Mouse (Mus musculus) midbrain, postnatal 0 days (tissue): ENCODE measurements around the gene Dip2c. TPM values are rescaled to one million over a fixed set of nuclear protein-coding genes. Genes with fewer than 3 reads are reported as not detected.

Source experiments
- ATAC-seq: fragments of 200-750 bp; cut with Nextera tagmentation; 2 replicates; pipeline ENCODE4 v1.8.0; 2017; ENCODE audit warnings: moderate number of reproducible peaks, mild to moderate bottlenecking, moderate TSS enrichment, moderate library complexity; ENCODE audit not compliant: low FRiP score
- DNase-seq: peaks from one replicate; pipeline ENCODE4 v3.0.0-alpha.2; 2015; ENCODE audit warnings: low spot score
- H3K27ac ChIP-seq: fragments of 300-500 bp; sonication (generic); 2 replicates; pipeline ENCODE4 v1.5.1; 2014; ENCODE audit warnings: low read depth, mild to moderate bottlenecking, low read length, mixed read lengths
- H3K27me3 ChIP-seq: fragments of 300-500 bp; sonication (generic); 2 replicates; pipeline ENCODE4 v1.6.1; 2014; ENCODE audit warnings: low read length, control low read depth, mixed read lengths; ENCODE audit not compliant: insufficient read depth
- H3K36me3 ChIP-seq: fragments of 300-500 bp; sonication (generic); 2 replicates; pipeline ENCODE4 v1.6.1; 2014; ENCODE audit warnings: low read length, control low read depth, mixed read lengths; ENCODE audit not compliant: insufficient read depth
- H3K4me1 ChIP-seq: fragments of 300-500 bp; sonication (generic); 2 replicates; pipeline ENCODE4 v1.6.1; 2014; ENCODE audit warnings: mild to moderate bottlenecking, control low read depth, antibody characterized with exemption, low read length, mixed read lengths; ENCODE audit not compliant: insufficient read depth
- H3K4me2 ChIP-seq: fragments of 300-500 bp; sonication (generic); 2 replicates; pipeline ENCODE4 v1.6.1; 2014; ENCODE audit warnings: low read depth, mild to moderate bottlenecking, low read length, mixed read lengths; ENCODE audit not compliant: poor library complexity, severe bottlenecking
- H3K4me3 ChIP-seq: fragments of 300-500 bp; sonication (generic); 2 replicates; pipeline ENCODE4 v1.5.1; 2014; ENCODE audit warnings: low read depth, mild to moderate bottlenecking, low read length, moderate library complexity
- H3K9ac ChIP-seq: fragments of 300-500 bp; sonication (generic); replicated peaks from 2 replicates; pipeline ENCODE4 v1.6.1; 2014; ENCODE audit warnings: mild to moderate bottlenecking, low read length, moderate library complexity, mixed read lengths; ENCODE audit not compliant: poor library complexity, severe bottlenecking
- H3K9me3 ChIP-seq: fragments of 300-500 bp; sonication (generic); 2 replicates; pipeline ENCODE4 v1.6.1; 2016; ENCODE audit warnings: low read length, control low read depth
- CTCF ChIP-seq: IDR thresholded peaks from 2 replicates; pipeline ENCODE4 v1.5.1; 2016; ENCODE audit warnings: antibody characterized with exemption, mild to moderate bottlenecking
- WGBS: fragments of 180-500 bp; shearing (Covaris S2); extraction: QIAGEN DNeasy Blood & Tissue Kit; methylation state at CpG from one replicate; pipeline ENCODE4 v1.1.7; 2014; 5-methylcytosine and 5-hydroxymethylcytosine counted together
- polyA plus RNA-seq: library from polyadenylated mRNA; unstranded; fragments of >200 nt; fragmentation: Nextera tagmentation; extraction: Ambion mirVana; gene quantifications from 2 replicates; pipeline ENCODE4 v1.2.1, GENCODE M21; 2015
- total RNA-seq: library from RNA; depleted of rRNA; stranded (reverse); fragments of >200 nt; gene quantifications from 2 replicates; pipeline ENCODE4 v1.2.3, GENCODE M21; 2014; rRNA removed

Gene Dip2c
- total and polyA plus RNA-seq, 2 experiments from 2014 or later: 9.7 to 74.4 TPM

GRCm38 (mm10) chr13:9713462-9714134, 437.3 kb downstream of the Dip2c start:
- H3K9ac ChIP-seq: no peak overlapping the region
- no peak for ATAC-seq
- H3K4me2 ChIP-seq: no peak overlapping the region
- H3K27me3 ChIP-seq: no peaks in the 10 kb centered on the region
- no peak for TF ChIP-seq CTCF
- 0 out of 2 replicates have a peak, but pooled peaks cover under 1% of the 10 kb centered on the region for H3K36me3 ChIP-seq
- 73% methylated on average over 6 of the region's 6 CpGs for WGBS
- no peak for DNase-seq
- no peak overlapping the region for H3K27ac ChIP-seq
- no peak overlapping the region for H3K4me3 ChIP-seq
- no peaks in the 10 kb centered on the region for H3K9me3 ChIP-seq
- no peaks in the 10 kb centered on the region for H3K4me1 ChIP-seq

DNA sequence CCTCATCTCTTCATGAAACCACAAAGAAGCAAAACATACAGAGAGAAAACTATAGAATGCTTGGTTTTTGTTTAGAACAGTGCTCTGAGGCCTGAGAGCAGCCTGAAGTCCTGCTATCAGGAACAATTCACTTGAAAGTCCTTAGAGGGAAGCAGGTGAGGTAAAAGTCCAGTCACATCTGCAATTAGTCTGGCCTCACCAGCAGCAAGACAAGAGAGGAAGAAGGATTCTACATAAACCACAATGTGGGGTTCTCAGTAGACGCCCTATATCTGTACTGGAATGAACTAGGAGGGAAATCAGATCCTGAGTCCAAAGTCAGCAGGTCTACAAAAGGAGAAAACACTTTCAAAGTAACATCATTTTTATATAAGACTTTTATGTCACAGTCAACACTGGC, 438.9 kb downstream of the Dip2c start:
- H3K4me2 ChIP-seq: no peak overlapping the region
- no peak for TF ChIP-seq CTCF
- no peak for DNase-seq
- no peak for ATAC-seq
- no peak overlapping the region for H3K9ac ChIP-seq
- no peaks in the 10 kb centered on the region for H3K4me1 ChIP-seq
- no peaks in the 10 kb centered on the region for H3K9me3 ChIP-seq
- H3K27me3 ChIP-seq: no peaks in the 10 kb centered on the region
- 76% methylated on average over 1 of the region's 1 CpGs for WGBS
- no peak overlapping the region for H3K27ac ChIP-seq
- H3K36me3 ChIP-seq: 0 out of 2 replicates have a peak, but pooled peaks cover 3% of the 10 kb centered on the region
- no peak overlapping the region for H3K4me3 ChIP-seq

Other genes with a start within 250 kb of the Dip2c start
- 78.3 and 84.0 TPM in 2 replicates for gene Larp4b, start 182.6 kb upstream of the Dip2c start, total RNA-seq
- 38.2 and 40.8 TPM in 2 replicates for gene Larp4b, start 182.6 kb upstream of the Dip2c start, polyA plus RNA-seq